Mouse (Mus musculus) heart, postnatal 10 days (tissue): ENCODE measurements at regions not wholly inside any gene's neighbourhood (a gene's known extent, or its start where the extent isn't known, plus 50 kb on each side); places are given as distances from the start of the nearest gene placed in this dataset.
"Not testable (repeated sequence)": the region's sequence is repeated elsewhere in the genome, so short reads cannot be mapped to it uniquely, and the experiment has no call there.

Source experiments
- DNase-seq, 2 experiments: peaks; one replicate each; pipeline ENCODE4 v3.0.0; 2021
- intact Hi-C: fragments of 180-260 bp; cut with DNase I; formaldehyde crosslinking; loops from one replicate; pipeline ENCODE4 v1.15.1; 2025

GRCm38 (mm10) chr13:78909839-78910238 lies 710.3 kb upstream of the Nr2f1 start:
- no peak for DNase-seq
- intact Hi-C loops, result no loop called here

- DNase-seq, result no peak
- intact Hi-C loops, result no loop called here
These were observed 704.5 kb upstream of the Nr2f1 start for GRCm38 (mm10) chr13:78904102-78904501.

- DNase-seq, result no peak
- intact Hi-C loops, result no loop called here
These were observed 701.1 kb upstream of the Nr2f1 start for GRCm38 (mm10) chr13:78900693-78901092.

- intact Hi-C loops, result no loop called here
- no peak for DNase-seq
These were observed 692.7 kb upstream of the Nr2f1 start for GRCm38 (mm10) chr13:78892252-78892651.

GRCm38 (mm10) chr13:78883062-78883461 lies 683.5 kb upstream of the Nr2f1 start:
- no peak for DNase-seq
- intact Hi-C loops, result no loop called here

GRCm38 (mm10) chr13:78872582-78872981 lies 673.0 kb upstream of the Nr2f1 start:
- intact Hi-C loops, result no loop called here
- no peak for DNase-seq

GRCm38 (mm10) chr13:78871976-78872375 lies 672.4 kb upstream of the Nr2f1 start:
- DNase-seq, result no peak
- intact Hi-C loops, result no loop called here

- intact Hi-C loops, result no loop called here
- DNase-seq, result no peak
These were observed 671.7 kb upstream of the Nr2f1 start for GRCm38 (mm10) chr13:78871254-78871653.

- intact Hi-C loops, result not testable (repeated sequence)
These were observed 624.8 kb upstream of the Nr2f1 start for GRCm38 (mm10) chr13:78824357-78824756.

GRCm38 (mm10) chr13:78809656-78810055 lies 610.1 kb upstream of the Nr2f1 start:
- intact Hi-C loops, result no loop called here
- DNase-seq, result peak; percentile 3 to 4

More at GRCm38 (mm10) chr13:78824357-78824756, 624.8 kb upstream of the Nr2f1 start:
- DNase-seq, result not testable (repeated sequence)

GRCm38 (mm10) chr13:78802838-78803124 lies 603.2 kb upstream of the Nr2f1 start:
- DNase-seq, result peak; percentile 3 to 5
- intact Hi-C loops, result no loop called here

- DNase-seq, result peak; percentile 2 to 13
- intact Hi-C loops, result no loop called here
These were observed 602.7 kb upstream of the Nr2f1 start for GRCm38 (mm10) chr13:78802011-78802837.

GRCm38 (mm10) chr13:78799641-78800040 lies 600.1 kb upstream of the Nr2f1 start:
- DNase-seq, result no peak
- intact Hi-C loops, result no loop called here

GRCm38 (mm10) chr13:78795228-78795627 lies 595.7 kb upstream of the Nr2f1 start:
- DNase-seq, result no peak
- intact Hi-C loops, result no loop called here

GRCm38 (mm10) chr13:78784285-78784684 lies 584.7 kb upstream of the Nr2f1 start:
- DNase-seq, result no peak
- intact Hi-C loops, result no loop called here

GRCm38 (mm10) chr13:78783591-78784240 lies 584.2 kb upstream of the Nr2f1 start:
- intact Hi-C loops, result no loop called here
- no peak for DNase-seq
